Mouse (Mus musculus) stomach, postnatal 0 days (tissue): ENCODE data around the gene Kbtbd4. TPM values are rescaled to one million over a fixed set of nuclear protein-coding genes. Genes with fewer than 3 reads are reported as not detected.

Experiments used
- ATAC-seq: fragments of 200-750 bp; cut with Nextera tagmentation; 2 replicates; pipeline ENCODE4 v1.8.0; 2017; ENCODE audit not compliant: low FRiP score, low TSS enrichment
- DNase-seq: peaks from one replicate; pipeline ENCODE4 v3.0.0-alpha.2; 2016; ENCODE audit warnings: low spot score
- H3K27ac ChIP-seq: fragments of 300-500 bp; sonication (generic); replicated peaks from 2 replicates; pipeline ENCODE4 v1.5.1; 2014; ENCODE audit warnings: mild to moderate bottlenecking, control low read depth
- H3K27me3 ChIP-seq: fragments of 300-500 bp; sonication (generic); 2 replicates; pipeline ENCODE4 v1.6.1; 2014; ENCODE audit warnings: low read length; ENCODE audit not compliant: control insufficient read depth, insufficient read depth
- H3K36me3 ChIP-seq: fragments of 300-500 bp; sonication (generic); 2 replicates; pipeline ENCODE4 v1.6.1; 2014; ENCODE audit warnings: low read length, mixed read lengths; ENCODE audit not compliant: control insufficient read depth, insufficient read depth
- H3K4me1 ChIP-seq: fragments of 300-500 bp; sonication (generic); replicated peaks from 2 replicates; pipeline ENCODE4 v1.6.1; 2014; ENCODE audit warnings: antibody characterized with exemption; ENCODE audit not compliant: control insufficient read depth, insufficient read depth
- H3K4me2 ChIP-seq: fragments of 300-500 bp; sonication (generic); replicated peaks from 2 replicates; pipeline ENCODE4 v1.6.1; 2014; ENCODE audit warnings: low read depth, mild to moderate bottlenecking, control low read depth, moderate library complexity
- H3K4me3 ChIP-seq: fragments of 300-500 bp; sonication (generic); 2 replicates; pipeline ENCODE4 v1.5.1; 2014; ENCODE audit warnings: low read depth, low read length, control low read depth
- H3K9ac ChIP-seq: fragments of 300-500 bp; sonication (generic); 2 replicates; pipeline ENCODE4 v1.6.1; 2014; ENCODE audit warnings: mild to moderate bottlenecking, low read length, control low read depth, mixed read lengths
- H3K9me3 ChIP-seq: fragments of 300-500 bp; sonication (generic); 2 replicates; pipeline ENCODE4 v1.6.1; 2016; ENCODE audit warnings: low read length; ENCODE audit not compliant: control insufficient read depth
- CTCF ChIP-seq: IDR thresholded peaks from 2 replicates; pipeline ENCODE4 v1.5.1; 2016; ENCODE audit warnings: antibody characterized with exemption, low read depth, mild to moderate bottlenecking, moderate library complexity
- EP300 ChIP-seq: optimal IDR thresholded peaks from 2 replicates; pipeline ENCODE3; 2016; ENCODE audit warnings: antibody characterized with exemption
- WGBS: fragments of 180-500 bp; shearing (Covaris S2); extraction: QIAGEN DNeasy Blood & Tissue Kit; methylation state at CpG from one replicate; pipeline ENCODE4 v1.1.7; 2014; 5-methylcytosine and 5-hydroxymethylcytosine counted together
- polyA plus RNA-seq: library from polyadenylated mRNA; unstranded; fragments of >200 nt; fragmentation: Nextera tagmentation; extraction: Ambion mirVana; gene quantifications from 2 replicates; pipeline ENCODE4 v1.2.1, GENCODE M21; 2015

Kbtbd4 gene
- polyA plus RNA-seq, 1 experiment from 2014 or later = 16.4 TPM

GRCm38 (mm10) chr2:90917233-90917998 is 12.9 kb downstream of the Kbtbd4 start:
- DNase-seq = peak; percentile 87
- TF ChIP-seq EP300 (no peak), CTCF (no peak)
- no peaks in the 10 kb centered on the region for H3K27me3 ChIP-seq
- peak overlapping the region; percentile 98 for H3K27ac ChIP-seq
- H3K4me1 ChIP-seq = peaks cover 6% of the 10 kb centered on the region; the same call in 1 of the 2 replicates
- no peaks in the 10 kb centered on the region for H3K9me3 ChIP-seq
- WGBS = under 1% methylated on average over 59 of the region's 73 CpGs
- peak overlapping the region; percentile 86 for H3K4me2 ChIP-seq
- peak overlapping the region; percentile 72 for H3K4me3 ChIP-seq
- peak overlapping the region; percentile 98 for H3K9ac ChIP-seq
- ATAC-seq = peak; percentile 91
- peaks cover 3% of the 10 kb centered on the region for H3K36me3 ChIP-seq

GRCm38 (mm10) chr2:90917999-90918698 is 13.6 kb downstream of the Kbtbd4 start:
- Histone ChIP-seq H3K4me1 (peaks cover 6% of the 10 kb centered on the region; the same call in 1 of the 2 replicates), H3K9ac (peak overlapping the region; percentile 98), H3K36me3 (peaks cover 2% of the 10 kb centered on the region), H3K9me3 (no peaks in the 10 kb centered on the region), H3K27me3 (no peaks in the 10 kb centered on the region), H3K4me2 (peak overlapping the region; percentile 86), H3K4me3 (peak overlapping the region; percentile 72), H3K27ac (peak overlapping the region; percentile 98)
- ATAC-seq (peak; percentile 84), DNase-seq (peak; percentile 85)
- WGBS = 5% methylated on average over 16 of the region's 16 CpGs
- TF ChIP-seq CTCF (no peak), EP300 (no peak)

GRCm38 (mm10) chr2:90921178-90921577 is 16.6 kb downstream of the Kbtbd4 start:
- no peak overlapping the region for H3K4me3 ChIP-seq
- no peaks in the 10 kb centered on the region for H3K36me3 ChIP-seq
- no peaks in the 10 kb centered on the region for H3K27me3 ChIP-seq
- WGBS = 34% methylated on average over 1 of the region's 1 CpGs
- no peaks in the 10 kb centered on the region; the same call in 1 of the 2 replicates for H3K4me1 ChIP-seq
- no peak overlapping the region for H3K4me2 ChIP-seq
- ATAC-seq (no peak), DNase-seq (peak; percentile 29)
- TF ChIP-seq CTCF (no peak), EP300 (no peak)
- H3K9me3 ChIP-seq = no peaks in the 10 kb centered on the region
- H3K9ac ChIP-seq = no peak overlapping the region
- H3K27ac ChIP-seq = peak overlapping the region; percentile 36

GRCm38 (mm10) chr2:90922636-90923035 is 18.1 kb downstream of the Kbtbd4 start:
- Histone ChIP-seq H3K4me1 (no peaks in the 10 kb centered on the region), H3K27ac (no peak overlapping the region), H3K9ac (no peak overlapping the region), H3K4me3 (no peak overlapping the region), H3K9me3 (no peaks in the 10 kb centered on the region), H3K4me2 (no peak overlapping the region), H3K27me3 (no peaks in the 10 kb centered on the region), H3K36me3 (no peaks in the 10 kb centered on the region)
- ATAC-seq (no peak), DNase-seq (no peak)
- TF ChIP-seq EP300 (no peak), CTCF (no peak)
- WGBS = 86% methylated on average over 2 of the region's 2 CpGs

- H3K4me3 ChIP-seq = no peak overlapping the region
- no peak overlapping the region for H3K9ac ChIP-seq
- no peak overlapping the region for H3K27ac ChIP-seq
- H3K4me1 ChIP-seq = no peaks in the 10 kb centered on the region
- no peak overlapping the region for H3K4me2 ChIP-seq
- ATAC-seq = no peak
- H3K36me3 ChIP-seq = no peaks in the 10 kb centered on the region
- H3K27me3 ChIP-seq = no peaks in the 10 kb centered on the region
- 82% methylated on average over 13 of the region's 13 CpGs for WGBS
- DNase-seq = no peak
- H3K9me3 ChIP-seq = no peaks in the 10 kb centered on the region
- TF ChIP-seq EP300 = no peak
- no peak for TF ChIP-seq CTCF
Observed at GRCm38 (mm10) chr2:90928566-90928965, 24.0 kb downstream of the Kbtbd4 start.

GRCm38 (mm10) chr2:90931829-90932228 is 27.3 kb downstream of the Kbtbd4 start:
- TF ChIP-seq EP300 = no peak
- TF ChIP-seq CTCF = no peak
- Histone ChIP-seq H3K27ac (no peak overlapping the region), H3K27me3 (no peaks in the 10 kb centered on the region), H3K4me1 (no peaks in the 10 kb centered on the region), H3K4me2 (no peak overlapping the region), H3K4me3 (no peak overlapping the region), H3K36me3 (no peaks in the 10 kb centered on the region), H3K9ac (no peak overlapping the region), H3K9me3 (no peaks in the 10 kb centered on the region)
- DNase-seq (no peak), ATAC-seq (no peak)
- 32% methylated on average over 8 of the region's 8 CpGs for WGBS
